Mouse (Mus musculus) forebrain, embryonic 10.5 days (tissue): ENCODE data around the gene Kdm4b. TPM values are rescaled to one million over a fixed set of nuclear protein-coding genes. Genes with fewer than 3 reads are reported as not detected.
A peak's percentile ranks its signal among the peaks of the same experiment; 100 is the strongest.

Source experiments
- DNase-seq: peaks from one replicate; pipeline ENCODE4 v3.0.0-alpha.2; 2017; ENCODE audit warnings: low spot score; ENCODE audit errors: extremely low spot score
- H3K27ac ChIP-seq: fragments of 300-500 bp; sonication (generic); 2 replicates; pipeline ENCODE4 v1.5.1; 2016; ENCODE audit warnings: mild to moderate bottlenecking
- H3K27me3 ChIP-seq: fragments of 300-500 bp; sonication (generic); 2 replicates; pipeline ENCODE4 v1.6.1; 2016; ENCODE audit warnings: mild to moderate bottlenecking; ENCODE audit not compliant: poor library complexity, severe bottlenecking
- H3K36me3 ChIP-seq: fragments of 300-500 bp; sonication (generic); replicated peaks from 2 replicates; pipeline ENCODE4 v1.6.1; 2016; ENCODE audit warnings: mild to moderate bottlenecking, moderate library complexity
- H3K4me1 ChIP-seq: fragments of 300-500 bp; sonication (generic); 2 replicates; pipeline ENCODE4 v1.6.1; 2016
- H3K4me3 ChIP-seq: fragments of 300-500 bp; sonication (generic); 2 replicates; pipeline ENCODE4 v1.5.1; 2016; ENCODE audit warnings: mild to moderate bottlenecking, moderate library complexity
- H3K9me3 ChIP-seq: fragments of 300-500 bp; sonication (generic); 2 replicates; pipeline ENCODE4 v1.6.1; 2016; ENCODE audit warnings: mild to moderate bottlenecking, moderate library complexity
- WGBS: fragments of 180-500 bp; shearing (Covaris S2); methylation state at CpG from one replicate; pipeline ENCODE4 v1.1.7; 2016; 5-methylcytosine and 5-hydroxymethylcytosine counted together
- polyA plus RNA-seq: library from polyadenylated mRNA; unstranded; fragments of >200 nt; fragmentation: Nextera tagmentation; extraction: Ambion mirVana; gene quantifications from 2 replicates; pipeline ENCODE4 v1.2.1, GENCODE M21; 2016

Gene Kdm4b
- polyA plus RNA-seq, 1 experiment from 2014 or later, result 35.9 TPM

DNA sequence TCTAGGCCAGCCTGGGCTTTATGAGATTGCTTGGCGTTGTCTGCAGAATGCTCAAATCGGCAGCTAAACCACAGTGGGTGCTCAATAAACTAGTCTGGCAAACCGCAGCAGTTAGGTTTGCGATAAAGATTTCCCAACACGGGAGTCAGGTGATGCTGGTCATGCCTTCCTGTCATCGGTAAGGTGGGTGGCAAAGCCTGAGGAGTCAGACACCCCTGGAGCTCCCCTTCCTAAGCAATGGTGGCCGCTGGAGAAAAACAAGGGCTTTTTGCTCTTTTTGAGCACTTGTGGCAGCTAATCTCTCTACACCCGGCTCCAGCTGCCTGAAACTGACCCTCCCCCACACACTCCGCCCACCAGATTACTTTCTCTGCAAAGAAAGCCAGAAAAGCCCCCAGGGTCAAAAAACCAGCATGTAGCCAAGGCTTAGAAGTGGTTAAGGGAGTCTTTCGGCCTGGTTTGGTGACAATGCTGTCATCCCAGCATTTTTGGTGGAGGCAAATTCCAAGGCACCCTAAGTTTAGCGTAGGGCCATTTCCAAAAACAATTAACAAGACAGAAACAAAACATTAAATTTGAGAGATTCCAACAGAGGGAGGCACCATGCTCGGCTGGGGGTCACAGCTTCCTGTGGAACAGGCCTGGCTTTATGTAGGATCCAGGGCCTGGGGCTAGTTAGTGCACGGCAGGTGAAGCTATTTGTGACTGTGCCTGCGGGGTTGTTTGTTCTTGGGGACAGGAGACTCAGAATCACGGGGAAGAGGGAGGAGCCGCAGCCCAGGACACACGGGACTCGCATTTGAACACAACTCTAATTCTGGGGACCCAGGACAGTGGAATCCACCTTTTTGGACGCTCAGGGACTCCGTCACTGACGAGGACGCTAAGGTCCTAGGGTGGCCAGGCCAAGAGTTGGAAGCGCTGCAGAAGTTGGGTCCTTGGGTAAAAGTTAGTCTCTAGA, 36.2 kb upstream of the Kdm4b start:
- peaks cover 54% of the 10 kb centered on the region for H3K4me1 ChIP-seq
- H3K4me3 ChIP-seq, result peak overlapping the region; percentile 57
- WGBS, result under 1% methylated on average over 23 of the region's 23 CpGs

DNA sequence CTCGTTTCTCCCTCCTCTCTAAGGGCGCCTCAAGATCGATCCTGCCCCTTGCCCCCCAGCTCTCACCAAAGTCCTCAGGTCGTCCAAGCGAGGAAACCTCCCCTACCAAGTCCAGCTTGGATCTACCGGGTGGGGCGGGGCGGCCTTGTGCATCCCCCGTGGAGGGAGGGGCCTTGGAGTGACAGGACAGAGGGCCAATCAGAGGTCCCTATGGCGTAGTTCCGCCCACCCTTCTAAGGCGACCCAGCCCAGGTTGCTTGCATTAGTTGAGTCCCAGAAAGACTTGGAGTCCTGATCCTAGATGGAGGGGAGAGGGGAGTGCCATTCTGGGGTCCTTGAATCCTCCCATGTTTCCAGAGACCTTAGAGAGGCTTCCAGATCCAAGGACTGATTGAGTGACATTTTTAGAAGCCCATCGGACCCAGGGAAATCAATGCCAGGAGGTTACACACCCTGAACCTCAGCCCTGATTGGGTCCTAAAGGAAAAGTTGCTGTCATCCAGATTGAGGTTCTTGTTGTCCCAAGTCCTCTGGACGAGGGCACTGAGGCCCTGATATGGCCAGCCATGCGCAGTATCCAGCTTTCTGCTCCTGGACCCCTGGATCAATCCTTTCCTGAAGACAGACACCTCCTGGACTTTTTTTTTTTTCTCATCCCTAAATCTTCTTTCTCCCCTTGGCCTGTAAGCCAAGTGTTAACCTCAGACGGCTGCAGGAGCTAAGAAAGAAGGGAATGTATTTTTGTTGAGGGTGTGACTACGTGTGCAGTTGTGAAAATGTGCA, 35.3 kb upstream of the Kdm4b start:
- H3K4me1 ChIP-seq, result peaks cover 54% of the 10 kb centered on the region
- H3K4me3 ChIP-seq, result peak overlapping the region; percentile 57
- no peaks in the 10 kb centered on the region for H3K9me3 ChIP-seq
- peak overlapping the region; percentile 92 for H3K27ac ChIP-seq
- H3K36me3 ChIP-seq, result peaks cover 17% of the 10 kb centered on the region
- WGBS, result 5% methylated on average over 17 of the region's 17 CpGs
- DNase-seq, result peak; percentile 90
- no peaks in the 10 kb centered on the region for H3K27me3 ChIP-seq

More for the DNA sequence above, 36.2 kb upstream of the Kdm4b start:
- H3K27me3 ChIP-seq, result no peaks in the 10 kb centered on the region
- peak; percentile 83 for DNase-seq
- H3K36me3 ChIP-seq, result peaks cover 26% of the 10 kb centered on the region
- peak overlapping the region; percentile 92 for H3K27ac ChIP-seq
- no peaks in the 10 kb centered on the region for H3K9me3 ChIP-seq

DNA sequence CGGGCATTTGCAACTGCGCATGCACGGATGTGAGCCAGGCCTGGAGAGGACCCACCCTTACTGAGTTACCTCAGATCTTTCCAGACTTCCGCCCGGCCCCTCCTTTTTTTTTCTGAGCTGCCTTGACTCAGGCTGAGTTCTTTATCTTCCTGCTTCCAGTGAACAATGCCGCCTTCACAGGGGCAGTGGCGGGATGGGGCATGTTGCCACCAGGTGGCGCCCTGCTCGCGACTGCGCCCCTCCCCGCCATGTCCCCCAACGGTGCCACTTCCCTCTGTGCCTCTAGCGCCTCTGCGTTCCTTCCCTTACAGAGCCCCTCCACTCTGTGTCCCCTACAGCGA, 34.7 kb upstream of the Kdm4b start:
- no peaks in the 10 kb centered on the region for H3K27me3 ChIP-seq
- H3K27ac ChIP-seq, result peak overlapping the region; percentile 92
- peaks cover 54% of the 10 kb centered on the region for H3K4me1 ChIP-seq
- H3K36me3 ChIP-seq, result peaks cover 11% of the 10 kb centered on the region
- peak; percentile 90 for DNase-seq
- H3K4me3 ChIP-seq, result peak overlapping the region; percentile 57
- WGBS, result 2% methylated on average over 16 of the region's 16 CpGs
- no peaks in the 10 kb centered on the region for H3K9me3 ChIP-seq

DNA sequence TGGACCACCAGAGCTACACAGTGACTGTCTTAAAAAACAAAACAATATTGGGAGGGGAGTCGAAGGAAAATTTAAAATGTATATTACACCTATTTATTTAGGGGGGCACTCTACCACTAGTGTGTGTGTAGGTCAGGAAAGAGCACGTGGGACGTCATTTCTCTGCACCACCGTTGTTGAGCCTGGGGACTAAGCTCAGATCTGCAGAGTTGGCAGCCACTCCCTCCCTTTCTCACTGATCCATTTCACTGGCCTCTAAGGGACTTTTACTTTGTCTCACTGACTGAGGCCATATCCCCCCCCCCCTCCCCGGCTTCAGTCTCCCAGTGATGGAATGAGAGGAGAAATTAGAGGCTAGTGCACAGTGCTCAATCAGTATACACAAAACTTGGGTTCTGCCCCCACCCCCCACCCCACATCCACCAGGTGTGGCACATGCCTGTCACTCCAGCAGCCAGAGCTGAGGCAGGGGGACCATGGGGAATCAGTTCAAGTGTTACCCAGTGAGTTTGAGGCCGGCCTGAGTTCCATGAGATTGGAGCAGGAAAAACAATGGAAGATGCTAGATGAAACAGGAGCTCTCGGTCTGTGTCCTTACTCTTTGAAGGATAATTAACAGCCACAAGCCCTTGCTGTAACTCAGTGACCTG, 33.9 kb upstream of the Kdm4b start:
- WGBS, result 62% methylated on average over 7 of the region's 7 CpGs
- Histone ChIP-seq H3K4me1 (peaks cover 52% of the 10 kb centered on the region), H3K36me3 (peaks cover 3% of the 10 kb centered on the region), H3K4me3 (peak overlapping the region; percentile 57), H3K9me3 (no peaks in the 10 kb centered on the region), H3K27ac (peak overlapping the region; percentile 92), H3K27me3 (no peaks in the 10 kb centered on the region)
- DNase-seq, result no peak

DNA sequence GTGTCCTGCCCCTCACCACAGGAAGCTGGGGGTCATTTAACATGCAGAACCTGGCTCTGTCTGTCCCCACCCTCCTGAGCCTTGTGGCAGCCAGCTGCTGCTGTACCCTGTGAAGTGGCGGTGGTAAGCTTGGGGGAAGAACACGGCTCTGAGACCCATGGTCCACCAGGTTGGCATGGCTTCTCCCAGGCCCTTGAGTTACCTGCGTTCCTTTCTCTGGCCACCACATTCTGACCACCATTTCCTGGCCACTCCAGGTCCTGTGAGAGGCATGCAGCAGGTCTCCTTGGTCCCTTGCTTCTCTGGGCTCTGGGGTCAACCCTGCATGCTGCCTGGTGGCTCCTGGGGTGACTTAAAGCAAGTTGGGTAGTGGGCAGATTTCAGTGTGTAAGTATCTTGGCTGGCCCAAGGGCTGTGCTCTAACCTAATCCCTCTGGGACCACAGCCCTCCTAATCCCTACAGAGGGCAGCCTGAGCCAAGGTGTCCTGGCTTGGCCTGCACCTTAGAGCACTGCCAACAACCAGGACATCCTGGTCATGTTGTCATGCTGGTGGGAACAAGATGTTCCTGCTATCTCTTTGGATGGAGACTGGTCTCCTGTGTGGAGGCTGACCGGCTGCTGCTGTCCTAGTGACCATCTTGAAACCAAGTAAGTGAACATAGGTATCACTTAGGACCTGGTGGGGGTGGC, 33.2 kb upstream of the Kdm4b start, which contains the start of gene Plin3:
TSS of gene Plin3 (minus strand) at position 343 of the 692 bp plus-strand sequence.
- Histone ChIP-seq H3K27me3 (no peaks in the 10 kb centered on the region), H3K4me3 (peak within 1 kb of the TSS; percentile 57), H3K9me3 (no peaks in the 10 kb centered on the region), H3K27ac (peak within 1 kb of the TSS; percentile 92), H3K4me1 (peaks cover 49% of the 10 kb centered on the region), H3K36me3 (0 out of 2 replicates have a peak, but pooled peaks cover 1% of the 10 kb centered on the region)
- DNase-seq, result no peak
- 90% methylated on average over 4 of the region's 4 CpGs for WGBS

DNA sequence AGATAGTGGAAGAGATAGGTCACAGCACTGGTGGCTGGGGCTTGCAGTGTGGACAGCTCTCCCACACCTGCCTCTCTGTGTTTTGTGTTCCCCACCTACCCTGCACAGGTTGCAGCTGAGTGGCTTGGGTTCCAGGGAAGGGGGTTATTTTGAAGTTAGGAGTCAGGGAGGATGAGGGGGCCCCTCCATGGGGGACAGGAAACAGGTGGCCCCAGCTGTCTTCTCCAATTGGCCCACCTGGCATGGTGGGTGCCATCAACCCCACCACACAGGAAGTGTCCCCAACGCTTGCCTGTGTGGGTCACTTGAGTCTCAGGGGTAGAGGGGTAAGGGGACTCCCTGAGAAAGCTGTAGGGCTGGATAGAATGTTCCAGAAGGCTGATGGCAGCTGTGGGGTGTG, 32.6 kb upstream of the Kdm4b start:
- Histone ChIP-seq H3K9me3 (no peaks in the 10 kb centered on the region), H3K4me1 (peaks cover 43% of the 10 kb centered on the region), H3K27me3 (no peaks in the 10 kb centered on the region), H3K4me3 (no peak overlapping the region), H3K27ac (no peak overlapping the region), H3K36me3 (no peaks in the 10 kb centered on the region)
- 92% methylated on average over 1 of the region's 1 CpGs for WGBS
- DNase-seq, result no peak

DNA sequence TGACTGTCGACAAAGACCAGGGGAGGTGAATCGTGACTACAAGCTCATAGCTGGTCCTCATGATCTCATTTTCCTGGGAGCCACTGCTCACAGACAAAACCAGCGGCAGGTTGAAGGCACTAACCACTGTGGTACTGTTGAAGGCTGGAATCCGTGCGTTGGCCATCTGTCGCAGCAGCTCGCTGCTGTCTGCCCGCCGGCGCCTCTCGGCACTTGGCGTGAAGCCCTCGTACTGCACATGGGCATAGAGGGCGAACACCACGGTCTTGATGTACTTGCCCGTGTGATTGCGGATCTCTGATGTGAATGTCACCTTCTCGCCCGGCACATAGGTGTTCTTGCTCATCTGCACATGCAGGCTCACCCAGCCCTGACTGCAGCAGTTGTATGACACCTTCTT, 31.6 kb upstream of the Kdm4b start:
- H3K36me3 ChIP-seq, result no peaks in the 10 kb centered on the region
- H3K27ac ChIP-seq, result no peak overlapping the region
- no peaks in the 10 kb centered on the region for H3K9me3 ChIP-seq
- H3K4me3 ChIP-seq, result no peak overlapping the region
- 90% methylated on average over 19 of the region's 19 CpGs for WGBS
- H3K4me1 ChIP-seq, result peaks cover 33% of the 10 kb centered on the region
- DNase-seq, result no peak
- no peaks in the 10 kb centered on the region for H3K27me3 ChIP-seq

DNA sequence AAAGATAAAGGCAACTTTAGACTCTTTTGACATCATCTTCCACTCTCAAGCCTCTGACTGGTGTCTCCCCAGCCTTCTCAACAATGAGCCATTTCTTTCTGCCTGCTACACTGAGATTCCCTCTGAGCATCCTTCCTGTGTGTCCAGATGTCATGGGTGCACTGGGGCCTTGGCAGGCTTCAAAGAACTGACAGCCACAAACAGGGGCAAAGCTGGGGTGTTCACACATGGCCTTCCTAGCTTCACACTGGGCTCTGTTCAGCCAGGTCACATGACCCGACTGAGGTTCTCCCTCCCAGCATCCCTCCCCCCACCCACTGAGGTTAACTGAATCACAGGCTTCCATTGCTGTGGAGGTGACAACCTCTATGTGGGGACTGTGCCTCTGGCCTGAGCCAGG, 29.7 kb upstream of the Kdm4b start:
- DNase-seq, result no peak
- H3K4me1 ChIP-seq, result peaks cover 14% of the 10 kb centered on the region

DNA sequence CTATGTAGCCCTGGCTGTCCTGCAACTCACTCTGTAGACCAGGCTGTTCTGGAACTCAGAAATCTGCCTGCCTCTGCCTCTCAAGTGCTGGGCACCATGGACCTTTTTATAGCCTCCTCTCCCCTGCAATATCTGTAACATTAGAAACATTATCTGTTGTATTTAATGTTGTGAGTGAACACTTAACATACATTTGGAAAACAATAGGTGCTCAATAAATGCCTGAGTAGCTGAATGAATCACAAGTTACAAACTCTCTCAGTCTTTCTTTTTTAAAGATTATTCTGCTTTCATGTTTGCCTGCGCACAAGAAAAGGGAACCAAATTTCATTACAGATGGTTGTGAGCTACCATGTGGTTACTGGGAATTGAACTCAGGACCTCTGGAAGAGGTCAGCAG, 27.6 kb upstream of the Kdm4b start:
- H3K27ac ChIP-seq, result no peak overlapping the region
- H3K27me3 ChIP-seq, result no peaks in the 10 kb centered on the region
- H3K4me3 ChIP-seq, result no peak overlapping the region
- no peak for DNase-seq
- H3K9me3 ChIP-seq, result no peaks in the 10 kb centered on the region
- peaks cover 11% of the 10 kb centered on the region for H3K4me1 ChIP-seq
- 100% methylated on average over 1 of the region's 1 CpGs for WGBS
- H3K36me3 ChIP-seq, result no peaks in the 10 kb centered on the region

More for the DNA sequence above, 29.7 kb upstream of the Kdm4b start:
- H3K4me3 ChIP-seq, result no peak overlapping the region
- 67% methylated on average over 1 of the region's 1 CpGs for WGBS
- H3K27ac ChIP-seq, result no peak overlapping the region
- H3K27me3 ChIP-seq, result no peaks in the 10 kb centered on the region
- H3K9me3 ChIP-seq, result no peaks in the 10 kb centered on the region
- H3K36me3 ChIP-seq, result no peaks in the 10 kb centered on the region

DNA sequence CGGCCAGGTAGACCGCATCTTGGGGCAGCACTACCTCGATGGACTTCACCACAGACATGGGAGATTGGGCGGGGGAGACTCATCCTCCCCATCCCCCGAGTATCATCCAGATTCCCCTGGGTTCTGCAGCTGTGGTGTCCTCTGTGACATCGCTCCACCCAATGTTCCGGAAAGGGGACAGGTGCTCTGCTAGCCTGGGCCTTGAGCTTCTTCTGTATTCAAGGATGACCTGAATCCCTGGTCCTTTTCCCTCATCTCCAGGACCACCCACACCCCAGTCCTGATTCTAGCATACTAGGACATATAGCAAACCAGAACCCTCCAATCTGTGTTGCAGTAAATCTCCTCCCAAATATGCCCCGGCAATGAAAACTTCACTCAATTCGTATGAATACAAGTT, 25.7 kb upstream of the Kdm4b start, which contains the start of gene Arrdc5:
TSS of gene Arrdc5 (minus strand) at position 101 of the 400 bp plus-strand sequence.
- Histone ChIP-seq H3K27ac (no peak within 1 kb of the TSS), H3K9me3 (no peaks in the 10 kb centered on the region), H3K27me3 (no peaks in the 10 kb centered on the region), H3K4me1 (peaks cover 24% of the 10 kb centered on the region), H3K36me3 (peaks cover 5% of the 10 kb centered on the region), H3K4me3 (no peak within 1 kb of the TSS)
- WGBS, result 94% methylated on average over 9 of the region's 9 CpGs
- DNase-seq, result no peak

DNA sequence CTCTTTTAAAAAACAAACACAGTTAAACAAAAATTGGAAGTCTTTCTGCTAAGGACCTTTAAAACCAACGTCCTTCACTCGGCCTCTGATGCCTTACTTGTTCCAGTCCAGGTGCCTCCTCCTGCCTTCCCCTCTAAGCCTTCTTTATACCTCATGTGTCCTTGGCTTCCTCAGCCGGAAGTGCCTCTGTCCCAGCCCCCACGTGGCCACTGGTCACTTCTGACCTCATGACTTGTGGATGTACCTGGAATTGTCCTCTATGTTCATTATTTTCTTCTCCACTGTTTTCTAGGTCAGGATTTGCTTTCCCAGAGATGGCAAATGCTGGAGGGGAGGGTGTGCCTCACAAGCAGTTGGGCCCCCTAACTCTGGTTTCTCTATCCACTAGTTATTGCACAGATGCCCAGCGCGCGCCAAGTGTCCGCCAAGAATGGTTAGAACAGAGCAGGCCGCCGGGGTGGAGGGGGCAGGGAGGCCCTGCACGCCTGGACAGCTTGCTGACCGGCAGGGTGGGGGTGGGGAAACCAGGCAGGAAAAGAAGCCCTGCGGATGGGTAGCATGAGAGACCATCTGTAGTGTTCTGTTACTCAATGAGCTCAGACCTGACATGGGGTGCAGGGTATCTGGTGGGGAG, 23.4 kb upstream of the Kdm4b start:
- no peaks in the 10 kb centered on the region for H3K9me3 ChIP-seq
- WGBS, result 27% methylated on average over 13 of the region's 13 CpGs
- peaks cover 28% of the 10 kb centered on the region for H3K36me3 ChIP-seq
- peak overlapping the region; percentile 70 for H3K4me3 ChIP-seq
- H3K4me1 ChIP-seq, result peaks cover 47% of the 10 kb centered on the region
- peak overlapping the region; percentile 99 for H3K27ac ChIP-seq
- H3K27me3 ChIP-seq, result no peaks in the 10 kb centered on the region
- DNase-seq, result peak; percentile 73
